Mouse (Mus musculus): Measurements from ENCODE around the gene Ppp6r3.

DNA sequence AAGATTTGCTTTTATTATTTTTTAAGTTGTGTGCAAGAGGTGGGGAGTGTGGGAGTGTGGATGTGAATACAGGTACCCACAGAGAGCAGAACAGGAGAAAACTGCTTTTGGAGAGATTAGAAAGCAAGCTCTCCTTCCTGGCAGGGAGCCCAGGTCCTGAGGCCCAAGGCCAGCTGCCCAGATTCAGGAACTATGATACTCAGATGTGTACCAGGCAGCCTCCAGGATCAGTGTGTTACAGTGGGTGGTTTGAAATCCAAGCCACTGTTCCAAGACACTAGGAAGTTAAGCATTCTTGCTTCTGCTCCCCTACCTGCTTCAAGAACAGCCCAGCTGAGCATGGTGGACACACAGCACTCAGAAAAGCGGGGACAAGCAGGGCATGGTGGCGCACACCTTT lies 35.3 kb upstream of the Ppp6r3 start:
- TF ChIP-seq ZC3H11A (IDR thresholded peaks at IDR 0.05; ENCODE audit: borderline replicate concordance, low read depth, low read length), result no peak
- TF ChIP-seq ZNF384 (IDR thresholded peaks at IDR 0.05; ENCODE audit: low read depth, low read length), result no peak

Data from ES-E14 (cell line).